Mouse (Mus musculus) urinary bladder, postnatal 4 days (tissue): ENCODE data around the gene Aff3.

Experiments used
- DNase-seq, 2 experiments: peaks; one replicate each; pipeline ENCODE4 v3.0.0; 2021 to 2022; ENCODE audit warnings: low spot score in 2 of 2

Gene Aff3

DNA sequence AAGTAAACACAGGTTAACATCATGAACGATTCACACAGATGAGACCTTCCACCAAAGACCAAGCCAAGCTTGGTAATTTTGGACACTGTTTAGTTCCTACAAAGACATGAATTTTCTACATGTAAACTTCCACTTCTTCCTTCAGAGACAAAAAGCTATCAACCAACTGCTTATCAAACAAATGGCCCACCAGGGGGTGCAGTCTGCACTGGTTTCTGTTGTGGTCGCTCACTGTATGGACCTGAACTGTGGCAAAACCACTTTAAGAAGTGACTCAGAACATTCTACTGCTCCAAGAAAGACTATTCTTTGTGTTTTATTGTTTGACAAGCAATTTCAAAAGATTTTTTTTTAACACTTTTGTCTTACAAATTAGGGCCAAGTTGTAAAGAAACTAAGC lies 271.8 kb downstream of the Aff3 start:
- DNase-seq, result peak; percentile 33 to 71

DNA sequence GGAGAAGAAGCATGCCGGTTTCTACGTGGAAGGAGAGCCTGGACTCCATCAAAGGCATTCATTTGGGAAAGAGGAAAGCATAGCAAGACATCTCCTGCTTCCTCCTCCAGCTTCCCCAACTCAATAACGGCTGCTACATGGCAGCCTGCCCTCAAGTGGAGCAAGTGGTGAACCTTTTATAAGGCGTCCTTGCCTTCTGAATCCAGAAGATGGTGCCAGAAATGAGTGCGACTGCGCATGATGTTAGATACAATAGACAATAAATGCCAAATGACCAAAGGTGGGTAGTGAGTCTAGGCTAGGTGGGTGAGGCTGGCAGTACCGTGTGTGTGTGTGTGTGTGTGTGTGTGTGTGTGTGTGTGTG lies 273.9 kb downstream of the Aff3 start:
- DNase-seq, result no peak

DNA sequence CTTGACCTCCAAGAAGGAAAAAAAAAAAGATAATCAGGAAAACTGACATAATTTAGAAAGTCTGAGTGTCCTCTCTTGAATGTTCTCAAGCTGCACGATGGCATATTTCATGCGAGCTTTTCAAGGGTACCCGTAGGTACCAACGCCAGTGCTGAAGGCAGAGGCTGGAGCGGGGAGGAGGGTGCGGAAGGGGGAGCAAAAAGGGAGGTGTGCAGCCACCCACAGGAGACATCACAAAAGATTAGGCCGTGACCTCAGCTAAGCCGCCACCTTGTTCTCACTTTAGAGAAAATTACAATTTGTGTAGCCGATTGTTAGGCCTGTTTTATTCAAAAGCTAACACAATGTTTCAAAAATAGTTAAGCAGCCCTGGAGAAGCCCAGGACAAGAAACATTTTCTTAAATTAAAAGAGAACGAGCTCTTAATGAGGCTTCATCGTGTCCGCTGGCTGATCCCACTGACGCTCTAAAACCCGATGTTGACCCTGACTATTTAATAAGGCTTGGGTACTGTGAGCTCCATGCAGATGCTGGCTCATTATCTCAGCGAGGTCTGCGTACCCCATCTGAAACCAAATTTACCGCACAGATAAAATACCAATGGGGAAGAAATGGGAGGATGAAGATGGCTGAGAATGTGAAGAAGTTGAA lies 274.4 kb downstream of the Aff3 start:
- DNase-seq, result no peak

DNA sequence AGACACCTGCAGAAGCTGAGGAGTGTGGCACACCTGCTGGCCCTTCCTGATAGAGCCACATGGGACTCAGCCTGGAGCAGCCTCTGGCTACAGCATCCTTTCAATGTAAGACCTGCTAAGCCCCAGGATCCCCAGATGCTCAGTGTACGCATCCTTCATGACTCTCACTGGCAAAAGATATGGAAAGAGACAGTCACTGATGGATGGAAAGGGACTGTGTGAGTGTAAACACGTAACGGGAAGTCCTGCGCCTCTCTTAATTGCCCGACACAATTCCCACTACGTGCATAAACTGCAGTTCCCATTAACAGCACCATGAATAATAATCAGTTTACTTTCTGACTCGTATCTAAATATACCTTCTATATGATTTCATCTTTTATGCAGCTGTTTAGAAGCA lies 275.2 kb downstream of the Aff3 start:
- DNase-seq, result no peak

DNA sequence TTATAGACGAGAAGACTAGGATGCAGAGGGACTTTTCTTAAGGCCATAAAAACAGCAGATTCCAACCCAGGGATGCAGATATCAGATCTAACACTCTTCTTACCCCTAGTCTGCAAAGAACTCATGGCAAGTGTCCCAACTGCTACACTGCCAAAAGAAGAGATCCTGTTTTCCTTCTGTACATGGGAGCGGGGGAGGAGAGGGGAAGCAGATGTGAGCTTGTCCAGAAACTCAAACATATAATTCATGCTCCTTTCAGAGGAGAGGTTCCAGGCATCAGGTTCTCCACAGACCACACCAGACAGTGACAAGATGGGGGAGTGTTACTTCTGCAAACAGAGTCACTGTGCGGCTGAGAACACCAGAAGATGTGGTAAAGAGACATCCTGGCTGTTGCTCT lies 276.3 kb downstream of the Aff3 start:
- DNase-seq, result no peak

DNA sequence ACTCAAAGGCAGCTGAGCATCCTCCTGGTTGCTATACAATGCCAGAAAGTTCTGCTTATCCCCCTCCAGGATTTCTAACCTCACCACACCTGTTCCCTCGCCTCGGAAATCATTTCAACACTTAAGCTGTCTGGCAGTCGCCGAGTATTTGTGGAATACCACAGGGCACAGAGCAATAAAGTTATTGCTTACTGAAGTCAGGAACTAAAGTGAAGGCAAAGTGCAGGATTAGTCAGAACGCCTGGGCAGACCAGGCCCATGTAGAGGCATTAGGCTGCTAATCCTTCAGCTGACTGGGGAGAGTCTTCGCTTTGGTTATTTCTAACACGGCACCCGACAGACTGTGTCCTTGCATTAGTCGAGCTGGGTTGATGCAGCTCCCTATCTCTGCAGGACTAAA lies 277.3 kb downstream of the Aff3 start:
- DNase-seq, result no peak

DNA sequence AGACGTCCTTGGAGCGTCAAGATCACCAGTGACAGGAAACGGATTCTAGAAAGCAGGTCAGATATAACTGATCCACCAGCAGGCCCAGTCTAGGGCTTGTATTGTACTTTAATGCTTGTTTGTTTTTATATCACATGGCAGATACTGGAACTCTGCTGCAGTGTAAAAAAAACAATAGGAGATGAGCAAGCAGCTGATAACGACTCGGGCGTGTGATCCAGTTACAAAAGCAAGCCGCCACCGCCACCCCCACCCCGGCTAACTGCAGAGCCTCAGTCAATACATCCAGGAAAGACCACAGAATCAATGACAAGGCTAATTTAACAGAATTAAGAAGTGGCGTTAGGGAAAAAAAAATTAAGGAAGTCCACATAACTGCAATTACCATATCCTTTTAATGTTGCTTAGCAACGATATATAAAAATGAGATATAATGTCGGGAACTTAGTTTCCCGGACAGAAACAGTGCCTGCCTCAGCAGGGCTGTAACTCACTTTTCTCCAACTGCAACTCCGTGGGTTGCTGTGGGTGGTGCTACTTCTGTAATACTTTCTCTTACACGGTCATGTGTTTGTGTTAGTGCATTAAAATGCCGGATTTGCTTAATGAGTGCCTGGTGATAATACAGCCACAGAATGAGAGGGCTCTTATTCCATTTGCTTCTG lies 280.2 kb downstream of the Aff3 start:
- DNase-seq, result no peak

DNA sequence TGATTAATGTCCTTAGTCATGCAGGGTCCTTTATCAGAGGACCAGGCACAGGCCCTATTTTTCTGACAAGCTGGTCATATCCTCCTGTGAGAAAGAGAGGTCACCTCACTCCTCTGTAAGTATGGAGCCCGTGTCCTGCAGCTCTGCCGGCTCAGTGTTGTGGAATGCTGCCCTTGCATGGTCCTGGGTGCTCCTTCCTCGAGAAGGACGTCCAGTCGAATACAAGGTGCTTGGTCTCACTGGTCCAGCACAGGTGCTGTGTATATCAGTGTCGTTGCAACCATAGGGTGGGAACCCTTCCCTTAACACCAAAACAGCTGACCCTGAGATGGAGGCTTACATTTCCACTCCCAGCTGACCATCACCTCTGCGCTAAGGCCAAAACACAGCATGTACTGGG lies 280.7 kb downstream of the Aff3 start:
- DNase-seq, result no peak

DNA sequence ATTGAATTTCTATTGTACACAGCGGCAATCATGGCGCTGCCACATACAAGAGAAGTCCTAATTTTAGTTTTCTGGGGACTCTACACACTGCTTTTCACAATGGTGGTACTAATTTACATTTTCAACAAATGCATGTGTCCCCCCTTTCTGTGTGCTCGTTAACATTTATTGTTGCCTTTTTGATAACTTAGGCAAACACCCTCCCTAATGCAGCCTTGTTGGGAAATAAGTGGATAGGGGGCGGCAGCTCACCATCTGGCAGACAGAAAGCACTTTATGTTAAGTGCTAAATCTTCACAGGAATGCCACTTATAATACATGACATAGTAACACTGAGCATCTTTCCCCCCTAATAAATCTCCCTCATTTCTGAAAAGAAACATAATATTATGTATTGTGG lies 282.1 kb downstream of the Aff3 start:
- no peak for DNase-seq

DNA sequence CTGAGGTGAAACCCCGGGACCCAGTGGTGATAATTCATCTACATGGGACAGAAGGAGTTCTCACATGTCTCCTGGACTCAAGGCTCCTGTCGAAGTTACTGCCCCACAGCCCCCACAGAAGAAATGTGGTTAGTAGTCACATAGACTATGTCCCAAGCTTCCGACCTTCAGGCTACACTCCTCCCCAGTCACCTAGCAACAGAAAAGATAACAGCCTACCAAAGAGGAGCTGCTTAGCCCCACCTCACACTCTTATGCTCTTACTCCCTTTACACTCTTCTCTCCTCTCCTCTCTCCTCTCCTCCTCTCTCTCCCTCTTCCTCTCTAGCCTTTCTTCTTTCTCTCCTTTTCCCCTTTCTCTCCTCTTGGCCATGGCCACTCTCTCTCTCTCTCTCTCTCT lies 286.8 kb downstream of the Aff3 start:
- DNase-seq, result no peak

DNA sequence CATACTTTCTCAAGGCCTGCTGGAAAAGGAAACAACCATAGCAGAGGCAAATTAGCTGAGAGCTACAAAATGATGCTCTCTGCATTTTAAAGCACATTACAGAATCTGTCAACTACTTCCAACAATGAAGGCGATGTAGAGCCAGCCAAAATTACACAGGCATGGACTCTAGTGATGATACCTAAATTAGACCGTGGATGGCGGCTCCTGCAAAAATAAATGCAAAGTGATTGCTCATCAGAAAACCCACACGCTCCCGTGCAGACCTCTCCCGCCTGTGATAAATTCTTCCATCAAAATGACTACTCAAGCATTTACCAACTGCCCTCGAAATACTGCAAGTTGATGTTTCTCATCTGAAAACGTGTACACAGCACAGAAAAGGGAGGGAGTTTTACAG lies 295.6 kb downstream of the Aff3 start:
- DNase-seq, result no peak

DNA sequence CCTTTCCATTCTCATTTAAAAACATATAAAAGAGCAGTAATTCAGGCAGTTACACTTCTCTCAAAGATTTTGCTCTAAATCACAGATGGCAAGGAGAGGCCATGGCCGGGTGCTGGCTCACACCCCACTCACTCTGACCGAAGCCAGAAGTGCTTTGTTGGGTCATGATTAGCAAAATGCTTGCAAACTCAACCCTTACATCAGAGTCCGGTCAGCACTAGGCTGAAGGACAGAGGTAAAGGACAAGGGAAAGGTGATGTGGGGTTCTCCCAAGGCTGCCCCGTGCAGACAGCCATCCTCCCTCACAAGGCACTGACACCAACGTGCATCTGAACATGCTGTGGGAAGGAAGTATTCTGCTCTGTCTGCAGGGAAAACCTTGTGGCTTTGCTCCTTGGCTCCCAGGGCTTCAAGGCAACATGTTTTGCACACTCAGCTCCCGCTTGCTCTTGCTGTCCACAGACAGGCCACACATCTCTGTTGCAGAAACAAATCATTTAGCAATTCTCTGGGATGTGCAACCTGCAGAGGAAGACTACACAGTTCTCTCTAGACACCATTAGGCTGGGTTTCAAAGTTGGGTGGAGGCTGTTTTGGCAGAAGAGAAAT lies 296.6 kb downstream of the Aff3 start:
- DNase-seq, result no peak

DNA sequence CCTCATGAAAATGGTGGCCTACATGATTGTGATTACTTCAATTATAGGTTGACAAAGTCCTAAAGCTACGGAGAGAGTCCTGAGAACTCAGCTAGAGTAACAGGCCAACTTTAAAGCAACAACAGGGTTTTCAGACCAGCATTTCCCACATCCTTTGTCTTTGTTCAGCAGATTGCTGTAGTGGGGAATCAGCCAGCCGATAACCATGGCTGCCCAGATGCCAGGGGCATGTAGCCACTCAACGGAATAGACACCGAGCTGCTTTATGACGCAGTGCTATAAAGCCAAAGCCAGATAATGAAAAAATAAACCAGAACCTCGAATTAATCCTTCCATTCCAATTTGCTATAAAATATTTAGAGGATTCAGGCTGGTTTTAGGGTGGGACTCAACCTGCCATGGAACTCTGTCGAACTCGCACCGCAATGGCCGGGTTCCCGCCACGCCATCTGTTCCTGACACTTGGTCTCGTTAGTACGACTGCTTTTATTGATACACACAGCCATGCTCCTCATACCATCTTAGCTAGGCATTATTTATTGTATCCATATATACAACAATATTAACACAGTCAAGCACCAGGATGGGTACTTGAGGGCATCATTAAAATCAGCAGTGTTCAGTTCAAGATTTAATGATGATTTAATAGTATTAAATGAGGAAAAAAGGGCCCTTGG lies 297.2 kb downstream of the Aff3 start:
- no peak for DNase-seq

DNA sequence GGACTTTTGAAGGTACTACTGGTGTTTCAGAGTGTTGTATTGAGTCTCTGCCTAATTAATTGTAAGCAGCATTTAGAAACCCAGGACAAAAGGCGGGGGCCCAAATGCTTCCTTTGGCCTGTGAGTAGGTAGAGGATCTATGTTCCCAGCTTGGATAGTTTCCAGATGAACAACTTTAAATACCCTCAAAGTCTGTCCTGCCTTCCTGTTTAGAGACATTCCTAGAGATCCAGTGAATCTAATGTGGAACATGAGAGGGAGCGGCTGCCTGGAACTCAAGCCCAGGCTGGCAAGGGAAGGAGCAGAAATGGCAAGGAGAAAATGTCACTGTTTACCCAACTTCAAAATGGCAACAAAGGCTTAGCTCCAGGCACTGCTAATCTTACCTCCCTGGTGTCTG lies 300.9 kb downstream of the Aff3 start:
- no peak for DNase-seq

DNA sequence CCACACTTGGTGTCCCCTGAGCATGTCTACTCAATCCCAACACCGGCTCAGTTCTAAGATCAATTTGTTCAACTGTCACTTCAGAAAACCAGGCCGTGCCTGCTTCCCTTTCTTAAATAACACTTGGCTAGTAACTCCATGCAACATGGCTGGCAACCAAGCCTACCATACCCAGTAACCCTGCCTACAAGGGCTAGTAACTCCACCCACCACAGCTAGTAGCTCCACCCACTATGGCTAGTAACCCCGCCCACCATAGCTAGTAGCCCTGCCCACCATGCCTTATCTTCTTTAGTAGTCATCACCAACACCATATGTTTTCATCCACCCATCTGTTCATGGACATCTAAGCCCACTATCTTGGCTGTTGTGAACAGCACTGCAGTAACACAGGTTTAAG lies 302.5 kb downstream of the Aff3 start:
- no peak for DNase-seq

DNA sequence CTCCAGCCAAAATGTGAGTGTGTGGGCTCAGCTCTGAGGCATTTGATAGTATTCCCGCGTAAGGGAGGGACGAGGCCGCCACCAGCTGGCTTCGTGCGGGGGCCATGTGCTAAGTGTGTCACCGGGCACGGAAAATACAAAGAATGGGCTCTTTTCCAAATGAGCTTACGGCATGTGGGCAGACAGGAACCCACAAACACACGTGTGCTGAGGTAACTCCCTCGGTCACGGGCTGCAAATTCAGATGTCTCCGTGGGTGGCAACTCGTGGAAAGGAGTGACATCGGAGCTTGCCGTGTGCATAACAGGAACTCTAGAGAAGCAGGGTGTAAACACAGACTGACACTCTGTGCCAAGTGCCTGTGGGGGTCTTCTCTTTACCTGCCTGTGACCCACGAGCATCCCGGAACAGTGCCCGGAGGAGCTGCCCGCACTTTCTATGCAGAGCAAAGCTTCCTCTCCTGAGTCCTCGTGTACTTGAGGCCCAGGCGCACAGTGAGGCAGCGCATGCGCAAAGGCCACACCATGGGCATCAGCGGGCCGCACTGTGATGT lies 305.9 kb downstream of the Aff3 start:
- DNase-seq, result no peak

DNA sequence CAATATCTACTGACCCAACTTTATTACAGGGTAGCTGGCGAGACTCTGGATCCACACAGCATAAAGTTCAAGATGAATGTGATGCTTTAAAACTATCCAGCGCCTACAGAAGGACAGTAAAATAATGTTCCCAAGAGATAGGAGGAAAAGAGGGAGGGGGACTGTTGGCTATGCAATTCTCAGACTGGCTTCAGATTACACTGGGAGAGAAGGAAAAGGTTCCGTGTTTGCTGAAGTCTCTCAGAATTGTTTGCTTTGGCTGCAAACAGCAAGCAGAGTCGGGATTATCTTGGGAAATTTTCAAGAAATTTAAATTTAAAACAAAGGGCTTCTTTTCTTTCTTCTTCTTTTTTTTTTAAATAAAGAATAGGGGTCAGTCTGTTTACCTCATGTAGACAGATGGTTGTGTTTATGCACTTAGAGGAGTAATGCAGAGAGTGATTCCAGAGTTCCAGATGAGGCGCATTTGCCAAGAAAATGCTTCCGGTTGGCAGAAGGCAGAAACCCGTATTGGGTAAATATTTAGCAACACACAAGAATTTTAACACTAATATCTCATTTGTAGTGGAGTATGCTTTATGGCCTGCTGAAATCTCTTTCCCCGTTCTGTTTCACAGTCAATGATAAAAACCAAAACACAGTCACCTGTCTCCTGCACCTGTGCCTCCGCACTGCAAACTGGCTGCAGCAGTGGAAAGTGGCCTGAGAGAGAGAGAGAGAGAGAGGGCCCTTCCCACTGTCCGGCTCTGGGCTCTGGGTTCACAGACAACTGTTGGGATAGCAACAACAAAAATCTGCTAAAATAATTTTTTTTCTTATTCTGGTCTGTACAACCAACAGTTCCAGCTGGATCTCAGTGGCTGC lies 306.6 kb downstream of the Aff3 start:
- DNase-seq, result no peak

DNA sequence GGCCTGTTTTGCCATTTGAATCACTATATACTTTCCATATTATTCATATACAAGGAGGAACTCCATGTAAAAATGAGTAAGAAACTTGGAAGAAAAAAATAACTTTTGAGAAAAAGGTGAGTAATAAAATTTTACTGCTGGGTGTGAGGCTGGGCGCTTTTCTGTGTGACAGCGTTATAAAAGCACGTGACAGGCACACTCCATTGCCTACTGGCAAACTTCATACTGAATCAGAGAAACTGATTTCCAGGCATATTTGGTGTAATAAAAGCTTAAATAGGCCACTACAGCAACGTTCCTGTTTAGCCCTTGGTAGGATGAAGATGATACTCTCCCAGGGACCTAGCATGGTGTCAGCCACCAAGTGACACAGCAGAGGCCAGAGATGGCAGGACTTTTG lies 310.2 kb downstream of the Aff3 start:
- DNase-seq, result no peak

DNA sequence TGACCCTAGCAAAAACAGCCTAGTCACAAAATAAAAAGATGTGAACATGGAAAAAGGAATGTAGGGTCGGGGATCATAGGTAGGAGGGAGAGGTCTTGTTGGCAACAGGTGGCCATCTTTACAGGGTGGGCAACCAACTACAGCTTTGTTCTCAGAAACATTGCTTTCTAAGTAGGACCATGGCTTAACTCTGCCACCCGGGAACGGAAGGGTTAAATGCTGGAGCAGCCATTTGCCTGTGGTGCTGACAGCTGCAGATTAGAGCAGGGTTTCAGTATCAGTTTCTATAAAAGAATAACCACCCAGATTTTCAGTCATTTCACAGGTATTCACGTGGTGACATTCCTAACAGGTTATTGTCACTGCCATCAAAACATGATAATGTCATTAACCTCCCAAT lies 317.4 kb downstream of the Aff3 start:
- DNase-seq, result no peak

DNA sequence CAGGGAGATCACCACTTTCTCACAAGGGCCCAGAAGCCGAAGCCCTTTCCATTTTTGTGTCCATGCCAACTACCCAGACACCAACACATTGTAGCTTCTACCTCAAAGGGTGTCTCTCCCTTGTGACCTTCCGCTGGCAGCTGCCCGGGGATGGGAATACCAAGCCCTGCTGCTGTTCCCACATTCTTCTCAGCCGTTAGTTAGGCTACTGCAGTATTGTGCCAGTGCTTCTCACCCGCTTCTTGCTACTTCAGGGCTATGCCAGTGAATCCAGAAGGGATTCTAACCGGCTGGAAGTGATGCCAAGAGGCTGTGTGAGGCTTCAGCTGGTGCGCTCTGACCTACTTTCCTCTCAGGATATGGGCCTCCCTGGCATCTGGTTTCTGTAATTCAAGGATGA lies 330.5 kb downstream of the Aff3 start:
- no peak for DNase-seq

DNA sequence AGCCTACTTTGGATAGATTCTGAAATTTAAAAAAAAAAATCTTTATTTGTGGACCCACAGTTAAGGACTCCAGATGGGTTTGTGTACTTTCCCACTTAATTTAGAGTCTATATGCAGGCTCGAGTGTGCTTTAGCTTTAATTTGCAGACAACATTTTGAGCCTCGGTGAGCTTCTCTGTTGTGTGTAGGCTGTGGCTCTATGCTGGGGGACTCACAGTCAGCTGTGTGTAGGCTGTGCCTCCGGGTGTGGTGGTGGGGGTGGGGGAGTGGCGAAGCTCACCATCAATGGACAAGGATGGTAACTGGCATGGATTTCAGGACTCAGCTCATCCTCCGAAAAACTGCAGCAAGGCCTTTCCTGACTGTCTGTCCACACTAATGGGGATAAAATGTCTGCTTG lies 331.8 kb downstream of the Aff3 start:
- no peak for DNase-seq

DNA sequence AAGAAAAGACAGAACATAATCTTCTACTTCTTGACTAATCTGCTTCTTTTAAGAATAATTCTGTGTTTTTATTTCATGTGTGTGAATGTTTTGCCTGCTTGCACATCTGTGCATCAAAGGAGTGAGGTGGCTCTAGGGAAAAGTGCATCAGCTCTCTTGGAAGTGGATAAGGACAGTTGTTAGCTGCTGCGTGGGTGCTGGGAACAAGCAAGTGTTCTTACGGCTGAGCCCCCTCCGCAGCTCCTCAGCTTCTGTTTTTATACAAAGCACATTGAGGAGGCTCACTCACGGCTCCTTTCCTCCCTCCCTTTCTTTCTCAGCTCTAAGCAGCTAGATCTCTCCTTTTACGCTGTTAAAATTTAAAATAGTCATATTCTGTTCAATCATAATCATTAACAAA lies 340.5 kb downstream of the Aff3 start:
- no peak for DNase-seq
